Mouse (Mus musculus) lung, adult 2 months (tissue): Measurements from ENCODE around the gene Fbxo39.
A peak's percentile ranks its signal among the peaks of the same experiment; 100 is the strongest.

Experiments
- CTCF ChIP-seq: fragments of 200-500 bp; IDR thresholded peaks from 2 replicates; pipeline ENCODE4 v1.5.1; 2011; ENCODE audit warnings: mild to moderate bottlenecking, low read length, control low read depth; ENCODE audit not compliant: insufficient read depth
- POLR2A ChIP-seq: fragments of 200-500 bp; IDR thresholded peaks from 2 replicates; pipeline ENCODE4 v1.6.1; 2011; ENCODE audit warnings: low read depth, mild to moderate bottlenecking, control low read depth, low read length, borderline replicate concordance; ENCODE audit errors: extremely low read depth

- peak; percentile 66; the same call in 1 of the 2 replicates for TF ChIP-seq POLR2A
- no peak for TF ChIP-seq CTCF
These were observed 12.9 kb upstream of the Fbxo39 start, which contains the start of gene Xaf1 for GRCm38 (mm10) chr11:72301334-72301733.
